Mouse (Mus musculus) testis, adult 2 months (tissue): ENCODE results near the gene Zbtb39. TPM values are rescaled to one million over a fixed set of nuclear protein-coding genes. Genes with fewer than 3 reads are reported as not detected.

Experiments used
- H3K27ac ChIP-seq: fragments of 200-500 bp; 2 replicates; pipeline ENCODE4 v1.5.1; 2012; ENCODE audit warnings: low read depth, low read length; ENCODE audit not compliant: control insufficient read depth, insufficient read depth
- H3K27me3 ChIP-seq: fragments of 200-500 bp; 2 replicates; pipeline ENCODE4 v1.6.1; 2012; ENCODE audit warnings: mild to moderate bottlenecking, low read length, moderate library complexity; ENCODE audit not compliant: control insufficient read depth, insufficient read depth
- H3K36me3 ChIP-seq: fragments of 200-500 bp; 2 replicates; pipeline ENCODE4 v1.6.1; 2012; ENCODE audit warnings: mild to moderate bottlenecking, low read length; ENCODE audit not compliant: control insufficient read depth, insufficient read depth
- H3K4me1 ChIP-seq: fragments of 200-500 bp; 2 replicates; pipeline ENCODE4 v1.6.1; 2012; ENCODE audit warnings: low read length; ENCODE audit not compliant: control insufficient read depth, insufficient read depth
- H3K4me3 ChIP-seq: fragments of 200-500 bp; 2 replicates; pipeline ENCODE4 v1.5.1; 2012; ENCODE audit warnings: low read depth, mild to moderate bottlenecking, low read length, moderate library complexity, mixed read lengths; ENCODE audit not compliant: control insufficient read depth
- CTCF ChIP-seq: fragments of 200-500 bp; IDR thresholded peaks from 2 replicates; pipeline ENCODE4 v1.5.1; 2012; ENCODE audit warnings: low read depth, mild to moderate bottlenecking, inconsistent platforms, low read length, moderate library complexity; ENCODE audit not compliant: control insufficient read depth, insufficient read depth, insufficient replicate concordance
- POLR2A ChIP-seq: fragments of 200-500 bp; IDR thresholded peaks from 2 replicates; pipeline ENCODE4 v1.6.1; 2012; ENCODE audit warnings: low read depth, mild to moderate bottlenecking, inconsistent platforms, low read length, moderate library complexity; ENCODE audit not compliant: control insufficient read depth
- polyA plus RNA-seq: library from polyadenylated mRNA; depleted of rRNA; stranded (reverse); fragments of >200 nt; gene quantifications from 2 replicates; pipeline ENCODE4 v1.2.3, GENCODE M21; 2012; rRNA removed

The Zbtb39 gene
- polyA plus RNA-seq: 3.8 and 4.4 TPM in 2 replicates

DNA sequence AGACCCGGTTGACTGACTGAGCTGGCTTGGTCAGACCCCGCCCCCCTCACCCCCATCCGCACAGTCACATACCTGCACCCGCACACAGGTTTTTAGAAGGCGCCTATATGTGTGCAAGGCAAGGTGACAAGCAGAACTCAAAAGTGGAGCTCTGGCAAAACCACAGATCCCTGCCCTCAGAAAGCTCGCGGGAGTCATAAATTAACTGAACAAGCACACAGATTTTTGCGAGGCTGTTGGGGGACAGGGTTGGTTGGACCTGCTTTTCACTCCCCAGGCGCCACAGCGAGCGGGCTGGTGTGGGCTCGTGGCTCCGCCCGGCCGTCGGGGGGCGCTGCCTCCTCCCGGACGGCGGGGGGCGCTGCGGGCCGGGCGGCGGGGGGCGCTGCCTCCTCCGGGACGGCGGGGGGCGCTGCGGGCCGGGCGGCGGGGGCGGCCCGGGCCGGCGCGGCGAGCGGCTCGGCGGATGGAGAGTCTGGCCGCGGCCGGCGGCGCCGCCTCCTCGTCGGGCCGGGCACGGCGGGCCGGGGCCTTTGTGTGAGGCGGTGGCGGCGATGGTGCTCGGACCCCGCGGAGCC lies at the start of gene Zbtb39:
Gene Zbtb39 (plus strand): TSS at position 456 of the 578 bp plus-strand sequence.
- peak within 1 kb of the TSS; percentile 77 for H3K27ac ChIP-seq

DNA sequence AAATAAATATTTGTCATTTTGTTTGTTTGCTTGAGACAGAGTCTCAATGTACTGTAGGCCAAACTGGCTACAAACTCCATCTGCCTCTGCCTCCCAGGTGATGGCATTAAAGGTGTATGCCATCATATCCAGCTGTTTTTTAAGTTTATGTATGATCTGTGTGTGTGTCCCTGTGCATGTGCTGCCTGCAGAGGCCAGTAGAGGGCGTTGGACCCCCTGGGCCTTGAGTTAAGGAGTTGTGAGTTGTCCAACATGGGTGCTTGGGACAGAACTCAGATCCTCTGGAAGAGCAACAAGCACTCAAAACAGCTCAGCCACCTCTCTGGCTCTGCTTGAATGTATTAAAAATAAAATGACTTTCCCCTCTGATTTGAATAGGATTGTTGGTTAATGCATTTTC lies 48.3 kb upstream of the Zbtb39 start:
- TF ChIP-seq CTCF (peak; percentile 33; the same call in 1 of the 2 replicates), POLR2A (no peak)
- H3K27ac ChIP-seq: no peak overlapping the region
- no peaks in the 10 kb centered on the region for H3K27me3 ChIP-seq
- H3K4me1 ChIP-seq: no peaks in the 10 kb centered on the region; the same call in 1 of the 2 replicates
- no peak overlapping the region for H3K4me3 ChIP-seq
- H3K36me3 ChIP-seq: no peaks in the 10 kb centered on the region; the same call in 1 of the 2 replicates

More for the DNA sequence above, at the start of gene Zbtb39:
- H3K36me3 ChIP-seq: no peaks in the 10 kb centered on the region; the same call in 1 of the 2 replicates
- H3K4me3 ChIP-seq: peak within 1 kb of the TSS; percentile 92
- no peaks in the 10 kb centered on the region for H3K27me3 ChIP-seq
- TF ChIP-seq CTCF (peak; percentile 43; the same call in 1 of the 2 replicates), POLR2A (no peak)
- peaks cover 10% of the 10 kb centered on the region for H3K4me1 ChIP-seq

DNA sequence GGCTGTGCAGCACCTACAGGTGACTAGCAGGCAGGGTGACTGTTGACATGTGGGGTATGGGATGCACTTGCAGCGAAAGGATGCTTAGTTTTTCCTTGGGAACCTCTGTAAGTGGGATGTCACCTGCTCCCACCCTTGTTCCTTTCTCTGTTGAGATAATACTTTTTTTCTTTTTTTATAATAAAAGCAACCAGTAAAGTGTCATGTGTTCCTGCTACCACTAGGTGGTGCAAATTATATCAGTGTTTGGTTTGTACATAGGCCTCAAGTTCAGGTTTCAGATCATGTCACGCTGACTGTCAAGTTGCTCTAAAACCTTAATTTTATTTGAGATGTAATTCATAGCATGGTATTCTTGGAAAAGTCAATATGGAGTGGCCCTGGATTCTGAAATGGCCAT lies 44.7 kb upstream of the Zbtb39 start:
- TF ChIP-seq CTCF (no peak), POLR2A (no peak)
- H3K36me3 ChIP-seq: no peaks in the 10 kb centered on the region; the same call in 1 of the 2 replicates
- no peak overlapping the region for H3K4me3 ChIP-seq
- no peaks in the 10 kb centered on the region for H3K4me1 ChIP-seq
- H3K27me3 ChIP-seq: no peaks in the 10 kb centered on the region
- no peak overlapping the region for H3K27ac ChIP-seq

DNA sequence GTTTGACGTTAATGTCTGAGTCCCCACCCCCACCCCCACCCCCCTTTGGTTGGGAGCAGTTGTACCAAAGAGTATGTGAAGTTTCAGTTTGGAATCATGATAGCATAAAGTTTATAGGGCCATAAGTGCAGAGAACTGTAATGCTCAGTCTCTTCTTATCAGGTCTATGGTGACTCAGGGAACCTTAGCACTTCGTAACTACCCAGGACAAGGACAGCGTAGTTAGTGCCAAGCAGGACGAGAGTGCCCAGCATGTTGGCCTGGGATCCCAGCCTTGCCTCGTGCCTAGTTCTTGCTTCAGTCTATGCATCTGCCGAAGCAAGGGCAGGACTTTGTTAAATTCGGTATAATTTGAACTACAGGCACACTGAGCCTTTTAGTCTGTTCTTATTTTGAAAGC lies 43.6 kb upstream of the Zbtb39 start:
- Histone ChIP-seq H3K27ac (no peak overlapping the region), H3K36me3 (no peaks in the 10 kb centered on the region), H3K4me1 (no peaks in the 10 kb centered on the region), H3K27me3 (no peaks in the 10 kb centered on the region), H3K4me3 (no peak overlapping the region)
- TF ChIP-seq POLR2A: no peak
- TF ChIP-seq CTCF: no peak

DNA sequence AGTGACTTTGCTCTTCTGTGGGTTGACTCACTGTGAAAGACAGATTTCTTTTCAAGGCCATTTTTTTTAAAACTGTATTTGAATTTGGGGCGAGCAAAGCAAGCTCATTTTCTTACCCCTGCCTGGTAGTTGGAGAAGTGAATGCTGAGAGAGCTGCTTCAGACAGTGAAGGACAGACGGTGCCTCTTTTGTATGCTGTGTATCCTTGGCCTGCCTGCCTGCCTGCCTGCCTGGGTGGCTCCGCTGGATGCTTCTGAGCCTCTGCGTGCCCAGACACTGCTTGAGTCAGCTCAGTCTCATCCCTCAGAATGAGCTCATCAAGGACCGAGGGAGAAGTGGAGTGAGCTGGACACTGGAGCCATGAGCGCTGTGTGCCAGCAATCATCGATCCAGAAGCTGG lies 40.4 kb upstream of the Zbtb39 start:
- H3K4me1 ChIP-seq: no peaks in the 10 kb centered on the region
- H3K27me3 ChIP-seq: no peaks in the 10 kb centered on the region
- no peaks in the 10 kb centered on the region for H3K36me3 ChIP-seq
- no peak overlapping the region for H3K27ac ChIP-seq
- TF ChIP-seq POLR2A (no peak), CTCF (no peak)
- H3K4me3 ChIP-seq: no peak overlapping the region

DNA sequence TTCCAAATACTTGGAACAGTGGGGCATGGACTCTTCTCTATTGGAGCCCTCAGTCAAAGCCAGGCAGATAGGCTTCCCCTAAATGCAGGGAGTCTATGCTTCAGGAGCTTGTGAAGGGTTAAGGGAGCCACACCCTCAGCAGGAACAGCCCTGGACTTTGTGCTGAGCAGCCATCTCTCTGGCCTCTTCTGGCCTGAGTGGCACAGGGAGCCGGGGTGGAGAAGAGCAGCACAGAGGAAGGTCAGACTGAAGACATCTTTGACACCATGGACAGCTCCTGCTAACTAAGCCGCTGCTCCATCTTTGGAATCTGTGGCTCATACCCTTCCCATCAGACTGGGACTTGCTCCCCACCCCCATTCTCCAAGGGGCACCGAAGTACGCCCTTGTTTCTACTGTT lies 36.0 kb upstream of the Zbtb39 start:
- no peaks in the 10 kb centered on the region for H3K27me3 ChIP-seq
- TF ChIP-seq POLR2A (no peak), CTCF (no peak)
- H3K4me3 ChIP-seq: no peak overlapping the region
- H3K27ac ChIP-seq: no peak overlapping the region
- no peaks in the 10 kb centered on the region for H3K4me1 ChIP-seq
- no peaks in the 10 kb centered on the region for H3K36me3 ChIP-seq

DNA sequence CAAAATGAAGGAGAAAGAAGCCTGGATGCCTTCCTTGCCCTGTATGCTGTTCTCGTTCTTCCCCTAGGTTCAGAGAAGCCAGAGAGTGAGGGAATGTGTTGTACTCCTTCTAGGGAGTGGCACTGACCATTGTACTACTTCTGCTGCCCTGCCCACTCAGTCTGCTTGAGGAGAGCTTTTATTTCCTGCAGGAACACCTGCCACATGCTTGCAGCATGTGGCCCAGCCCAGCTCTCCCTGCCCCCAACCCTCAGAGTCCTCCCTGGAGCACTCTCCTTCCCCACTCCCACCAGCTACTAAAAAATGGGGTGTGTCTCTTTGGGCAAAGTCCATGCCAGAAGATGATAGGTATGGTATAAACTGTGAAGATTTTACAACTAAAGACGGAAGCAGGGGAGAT lies 35.0 kb upstream of the Zbtb39 start:
- Histone ChIP-seq H3K27me3 (no peaks in the 10 kb centered on the region), H3K36me3 (no peaks in the 10 kb centered on the region), H3K4me1 (no peaks in the 10 kb centered on the region), H3K4me3 (no peak overlapping the region), H3K27ac (no peak overlapping the region)
- TF ChIP-seq POLR2A (no peak), CTCF (no peak)

DNA sequence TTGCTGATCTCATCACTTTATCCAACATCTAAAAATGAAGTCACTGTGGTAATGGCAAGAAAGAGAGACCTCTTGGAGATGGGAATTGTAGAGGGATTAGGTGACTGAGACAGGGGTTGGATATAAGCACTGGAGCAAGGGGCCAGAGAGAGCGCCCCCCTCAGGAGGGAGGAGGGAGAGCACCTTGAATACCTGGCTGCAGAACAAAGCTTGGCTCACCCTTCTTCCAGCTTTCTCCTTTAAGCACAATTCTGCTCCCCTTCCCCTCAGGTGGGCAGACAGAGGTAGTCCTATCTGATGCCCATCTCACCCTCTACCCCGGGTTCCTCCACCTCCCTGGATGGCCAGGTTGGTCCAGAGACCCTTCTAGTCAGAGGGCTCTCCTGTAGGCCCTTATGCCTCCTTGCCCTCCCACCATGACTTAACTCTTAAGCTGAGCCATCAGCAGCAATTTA lies 34.5 kb upstream of the Zbtb39 start, which contains the start of gene Myo1a:
Gene Myo1a (plus strand): TSS at position 405 of the 455 bp plus-strand sequence.
- TF ChIP-seq CTCF (peak; percentile 57; the same call in 1 of the 2 replicates), POLR2A (no peak)
- Histone ChIP-seq H3K27me3 (no peaks in the 10 kb centered on the region), H3K4me1 (no peaks in the 10 kb centered on the region), H3K36me3 (no peaks in the 10 kb centered on the region), H3K4me3 (no peak within 1 kb of the TSS), H3K27ac (no peak within 1 kb of the TSS)
